Mouse (Mus musculus) heart, postnatal 0 days (tissue): Measurements from ENCODE around the gene Slc25a21. TPM values are rescaled to one million over a fixed set of nuclear protein-coding genes. Genes with fewer than 3 reads are reported as not detected.
"Not testable (repeated sequence)": the region's sequence is repeated elsewhere in the genome, so short reads cannot be mapped to it uniquely, and the experiment has no call there.

Source experiments
- ATAC-seq: fragments of 200-750 bp; cut with Nextera tagmentation; 2 replicates; pipeline ENCODE4 v1.8.0; 2017; ENCODE audit warnings: low read depth, moderate number of reproducible peaks, moderate library complexity; ENCODE audit not compliant: insufficient read depth
- DNase-seq: peaks from one replicate; pipeline ENCODE4 v3.0.0-alpha.2; 2016; ENCODE audit warnings: low spot score
- H3K27ac ChIP-seq: fragments of 300-500 bp; sonication (generic); 2 replicates; pipeline ENCODE4 v1.5.1; 2014; ENCODE audit warnings: low read depth, mild to moderate bottlenecking
- H3K27me3 ChIP-seq: fragments of 300-500 bp; sonication (generic); 2 replicates; pipeline ENCODE4 v1.6.1; 2014; ENCODE audit warnings: low read length, mixed read lengths; ENCODE audit not compliant: control insufficient read depth, insufficient read depth
- H3K36me3 ChIP-seq: fragments of 300-500 bp; sonication (generic); replicated peaks from 2 replicates; pipeline ENCODE4 v1.6.1; 2014; ENCODE audit warnings: low read length, mixed read lengths; ENCODE audit not compliant: control insufficient read depth, insufficient read depth
- H3K4me1 ChIP-seq: fragments of 300-500 bp; sonication (generic); 2 replicates; pipeline ENCODE4 v1.6.1; 2014; ENCODE audit warnings: antibody characterized with exemption; ENCODE audit not compliant: control insufficient read depth, insufficient read depth
- H3K4me2 ChIP-seq: fragments of 300-500 bp; sonication (generic); 2 replicates; pipeline ENCODE4 v1.6.1; 2014; ENCODE audit warnings: low read depth, mild to moderate bottlenecking, low read length, moderate library complexity
- H3K4me3 ChIP-seq: fragments of 300-500 bp; sonication (generic); 2 replicates; pipeline ENCODE4 v1.5.1; 2014; ENCODE audit warnings: low read depth, low read length
- H3K9ac ChIP-seq: fragments of 300-500 bp; sonication (generic); replicated peaks from 2 replicates; pipeline ENCODE4 v1.6.1; 2014; ENCODE audit warnings: low read depth, low read length, mixed read lengths
- H3K9me3 ChIP-seq: fragments of 300-500 bp; sonication (generic); replicated peaks from 2 replicates; pipeline ENCODE4 v1.6.1; 2016; ENCODE audit warnings: low read length; ENCODE audit not compliant: control insufficient read depth
- CTCF ChIP-seq: IDR thresholded peaks from 2 replicates; pipeline ENCODE4 v1.5.1; 2016; ENCODE audit warnings: antibody characterized with exemption, control low read depth, low read depth
- EP300 ChIP-seq: IDR thresholded peaks from 2 replicates; pipeline ENCODE4 v1.6.1; 2016; ENCODE audit warnings: antibody characterized with exemption, low read depth
- WGBS: fragments of 180-500 bp; shearing (Covaris S2); extraction: QIAGEN DNeasy Blood & Tissue Kit; methylation state at CpG from one replicate; pipeline ENCODE4 v1.1.7; 2014; 5-methylcytosine and 5-hydroxymethylcytosine counted together
- polyA plus RNA-seq: library from polyadenylated mRNA; unstranded; fragments of >200 nt; fragmentation: Nextera tagmentation; extraction: Ambion mirVana; gene quantifications from 2 replicates; pipeline ENCODE4 v1.2.1, GENCODE M21; 2015
- total RNA-seq: library from RNA; depleted of rRNA; stranded (reverse); fragments of >200 nt; gene quantifications from 2 replicates; pipeline ENCODE4 v1.2.3, GENCODE M21; 2014; ENCODE audit warnings: low replicate concordance

Slc25a21 gene
- total and polyA plus RNA-seq, 2 experiments from 2014 or later = 0.31 TPM; not detected in 1

- H3K27ac ChIP-seq = peak overlapping the region; percentile 88
- no peaks in the 10 kb centered on the region for H3K36me3 ChIP-seq
- H3K27me3 ChIP-seq = no peaks in the 10 kb centered on the region
- peak overlapping the region; percentile 45 for H3K9ac ChIP-seq
- no peaks in the 10 kb centered on the region for H3K9me3 ChIP-seq
- 15% methylated on average over 4 of the region's 4 CpGs for WGBS
- DNase-seq (no peak), ATAC-seq (no peak)
- no peak for TF ChIP-seq EP300
- TF ChIP-seq CTCF = no peak
- H3K4me2 ChIP-seq = peak overlapping the region; percentile 70
- H3K4me1 ChIP-seq = 0 out of 2 replicates have a peak, but pooled peaks cover 9% of the 10 kb centered on the region
- H3K4me3 ChIP-seq = peak overlapping the region; percentile 84
These were observed 32.4 kb upstream of the Slc25a21 start for GRCm38 (mm10) chr12:57229703-57230102.

GRCm38 (mm10) chr12:57227776-57228175 lies 30.5 kb upstream of the Slc25a21 start:
- DNase-seq (no peak), ATAC-seq (no peak)
- Histone ChIP-seq H3K4me1 (0 out of 2 replicates have a peak, but pooled peaks cover 9% of the 10 kb centered on the region), H3K4me2 (no peak overlapping the region), H3K9me3 (no peaks in the 10 kb centered on the region), H3K27me3 (no peaks in the 10 kb centered on the region), H3K27ac (no peak overlapping the region), H3K9ac (no peak overlapping the region), H3K36me3 (no peaks in the 10 kb centered on the region), H3K4me3 (no peak overlapping the region)
- WGBS = 87% methylated on average over 5 of the region's 8 CpGs
- TF ChIP-seq CTCF = no peak
- TF ChIP-seq EP300 = no peak

DNA sequence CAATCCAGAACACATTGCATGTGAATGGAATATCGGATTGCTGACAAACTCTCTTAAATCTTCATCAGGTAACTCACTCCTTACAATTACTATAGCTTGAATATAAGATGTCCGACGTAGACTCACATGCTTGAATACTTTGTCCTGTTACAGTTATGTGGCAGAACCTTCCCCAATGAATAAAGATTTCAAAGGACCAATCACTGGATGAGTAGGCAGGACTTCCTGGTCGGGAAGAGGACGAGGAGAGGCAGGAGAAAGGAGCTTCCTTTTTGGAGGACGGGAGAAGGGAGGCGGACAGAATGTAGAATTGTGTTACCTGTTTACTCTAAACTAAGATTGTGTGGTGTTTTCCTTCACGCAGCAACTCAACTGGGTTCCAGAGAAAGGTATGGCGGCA lies 29.1 kb upstream of the Slc25a21 start:
- H3K4me1 ChIP-seq = 0 out of 2 replicates have a peak, but pooled peaks cover 7% of the 10 kb centered on the region
- ATAC-seq (no peak), DNase-seq (no peak)
- 78% methylated on average over 9 of the region's 9 CpGs for WGBS
- no peak for TF ChIP-seq CTCF
- TF ChIP-seq EP300 = no peak
- no peak overlapping the region for H3K4me2 ChIP-seq
- no peak overlapping the region for H3K4me3 ChIP-seq
- H3K36me3 ChIP-seq = no peaks in the 10 kb centered on the region
- H3K27me3 ChIP-seq = no peaks in the 10 kb centered on the region
- H3K27ac ChIP-seq = no peak overlapping the region
- no peaks in the 10 kb centered on the region for H3K9me3 ChIP-seq
- no peak overlapping the region for H3K9ac ChIP-seq

DNA sequence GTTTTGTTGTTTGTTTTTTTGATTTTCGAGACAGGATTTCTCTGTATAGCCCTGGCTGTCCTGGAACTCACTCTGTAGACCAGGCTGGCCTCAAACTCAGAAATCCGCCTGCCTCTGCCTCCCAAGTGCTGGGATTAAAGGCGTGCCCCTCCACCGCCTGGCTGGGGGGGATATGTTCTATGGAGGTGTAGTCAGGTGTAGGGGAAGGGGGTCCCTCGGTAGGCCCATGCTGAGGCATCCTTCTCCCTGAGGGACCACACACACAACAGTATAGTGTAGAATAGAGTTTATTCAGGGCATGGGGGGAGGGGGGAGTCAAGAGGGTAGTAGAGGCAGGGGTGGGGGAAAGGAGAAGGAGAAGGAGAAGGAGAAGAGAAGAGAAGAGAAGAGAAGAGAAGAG lies 15.2 kb upstream of the Slc25a21 start:
- 80% methylated on average over 5 of the region's 5 CpGs for WGBS
- not testable (repeated sequence) for H3K27ac ChIP-seq, H3K9me3 ChIP-seq, H3K9ac ChIP-seq, ATAC-seq, H3K4me2 ChIP-seq, H3K36me3 ChIP-seq, DNase-seq, H3K4me1 ChIP-seq, H3K4me3 ChIP-seq, H3K27me3 ChIP-seq

DNA sequence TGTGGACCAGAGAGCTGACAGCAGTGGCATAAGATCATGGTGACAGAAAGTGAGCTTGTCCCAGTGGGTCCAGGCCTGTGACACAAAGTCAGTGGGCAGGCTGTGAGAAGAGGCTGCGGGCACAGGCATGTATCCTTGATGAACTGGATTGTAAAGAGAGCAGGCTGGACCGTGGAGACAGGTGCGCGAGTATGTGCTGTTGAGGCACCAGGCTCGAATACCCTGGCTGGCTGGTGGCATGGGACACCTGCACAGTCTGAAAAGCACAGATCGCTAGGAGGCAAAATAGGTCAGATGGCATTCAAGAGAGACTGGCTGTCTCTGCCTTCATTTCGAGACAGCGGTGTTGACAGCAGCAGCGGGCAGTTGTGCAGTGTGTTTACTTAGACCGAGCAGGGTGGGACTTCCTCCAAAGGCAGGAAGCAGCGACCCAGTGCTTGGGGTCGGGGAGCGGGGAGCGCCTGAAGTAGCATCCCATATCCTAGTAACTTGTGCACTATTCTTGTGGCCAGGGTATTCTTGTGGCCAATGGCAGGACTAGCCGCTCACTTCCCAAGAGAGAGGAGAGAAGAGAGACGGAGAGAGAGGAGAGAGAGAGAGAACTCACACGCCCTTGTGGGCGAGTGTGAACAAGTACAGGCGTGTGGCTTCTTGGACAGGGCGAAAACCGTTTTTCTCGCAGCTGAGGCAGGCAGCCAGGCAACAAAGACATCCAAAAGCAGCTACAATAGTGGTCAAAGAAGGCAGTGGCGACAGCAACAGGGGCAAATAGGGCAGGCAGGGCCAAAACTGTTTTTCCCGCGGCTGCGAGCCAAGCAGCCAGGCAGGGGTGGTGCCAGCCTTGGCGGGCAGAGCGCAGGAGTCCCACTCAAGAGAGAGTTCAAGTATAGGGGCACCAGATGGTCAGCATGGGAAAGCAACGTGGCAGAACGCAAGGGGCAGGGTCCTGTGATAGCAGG lies 14.4 kb upstream of the Slc25a21 start:
- peak overlapping the region; percentile 82 for H3K4me2 ChIP-seq
- H3K4me3 ChIP-seq = peak overlapping the region; percentile 49
- no peaks in the 10 kb centered on the region for H3K27me3 ChIP-seq
- DNase-seq = no peak
- WGBS = 5% methylated on average over 30 of the region's 30 CpGs
- ATAC-seq = peak; percentile 84
- H3K36me3 ChIP-seq = no peaks in the 10 kb centered on the region
- H3K9ac ChIP-seq = peak overlapping the region; percentile 50; the same call in 1 of the 2 replicates
- peak overlapping the region; percentile 40 for H3K27ac ChIP-seq
- no peaks in the 10 kb centered on the region for H3K4me1 ChIP-seq
- no peaks in the 10 kb centered on the region for H3K9me3 ChIP-seq
- TF ChIP-seq EP300 (no peak), CTCF (no peak)
